Mouse (Mus musculus) Muller cell, postnatal 12 days (primary cell): ENCODE results near the gene Wnt11.

Source experiments
- DNase-seq: peaks from one replicate; pipeline ENCODE4 v3.0.0-alpha.2; 2015; ENCODE audit errors: inconsistent ontology term

The Wnt11 gene

GRCm38 (mm10) chr7:98828876-98829275 is 6.0 kb upstream of the Wnt11 start:
- DNase-seq = no peak

- DNase-seq = no peak
Observed at GRCm38 (mm10) chr7:98831290-98831689, 3.6 kb upstream of the Wnt11 start.

- DNase-seq = peak; percentile 52
Observed at GRCm38 (mm10) chr7:98835519-98836441, 868 bp downstream of the Wnt11 start.

- DNase-seq = peak; percentile 63
Observed at GRCm38 (mm10) chr7:98836646-98837045, 1.7 kb downstream of the Wnt11 start.

GRCm38 (mm10) chr7:98837901-98838300 is 3.0 kb downstream of the Wnt11 start:
- peak; percentile 84 for DNase-seq

GRCm38 (mm10) chr7:98838729-98839141 is 3.8 kb downstream of the Wnt11 start:
- DNase-seq = peak; percentile 63

- no peak for DNase-seq
Observed at GRCm38 (mm10) chr7:98839312-98839711, 4.4 kb downstream of the Wnt11 start.

GRCm38 (mm10) chr7:98840771-98841170 is 5.9 kb downstream of the Wnt11 start:
- no peak for DNase-seq

GRCm38 (mm10) chr7:98841802-98842201 is 6.9 kb downstream of the Wnt11 start:
- DNase-seq = no peak

- DNase-seq = no peak
Observed at GRCm38 (mm10) chr7:98842997-98843396, 8.1 kb downstream of the Wnt11 start.

GRCm38 (mm10) chr7:98843649-98844048 is 8.7 kb downstream of the Wnt11 start:
- no peak for DNase-seq

GRCm38 (mm10) chr7:98848899-98849640 is 14.2 kb downstream of the Wnt11 start:
- DNase-seq = no peak

- no peak for DNase-seq
Observed at GRCm38 (mm10) chr7:98850388-98850787, 15.5 kb downstream of the Wnt11 start.

GRCm38 (mm10) chr7:98851220-98851619 is 16.3 kb downstream of the Wnt11 start:
- peak; percentile 62 for DNase-seq

GRCm38 (mm10) chr7:98852950-98853650 is 18.2 kb downstream of the Wnt11 start:
- no peak for DNase-seq

GRCm38 (mm10) chr7:98853806-98854205 is 18.9 kb downstream of the Wnt11 start:
- DNase-seq = no peak

GRCm38 (mm10) chr7:98855388-98855787 is 20.5 kb downstream of the Wnt11 start:
- DNase-seq = no peak

GRCm38 (mm10) chr7:98856128-98856527 is 21.2 kb downstream of the Wnt11 start:
- DNase-seq = peak; percentile 87

- DNase-seq = no peak
Observed at GRCm38 (mm10) chr7:98857094-98857493, 22.2 kb downstream of the Wnt11 start.

- DNase-seq = no peak
Observed at GRCm38 (mm10) chr7:98861002-98861401, 26.1 kb downstream of the Wnt11 start.

- no peak for DNase-seq
Observed at GRCm38 (mm10) chr7:98862994-98863393, 28.1 kb downstream of the Wnt11 start.
